Comparison of ENCODE assay signal across 10 mouse cellular contexts in the genomic region with DNA sequence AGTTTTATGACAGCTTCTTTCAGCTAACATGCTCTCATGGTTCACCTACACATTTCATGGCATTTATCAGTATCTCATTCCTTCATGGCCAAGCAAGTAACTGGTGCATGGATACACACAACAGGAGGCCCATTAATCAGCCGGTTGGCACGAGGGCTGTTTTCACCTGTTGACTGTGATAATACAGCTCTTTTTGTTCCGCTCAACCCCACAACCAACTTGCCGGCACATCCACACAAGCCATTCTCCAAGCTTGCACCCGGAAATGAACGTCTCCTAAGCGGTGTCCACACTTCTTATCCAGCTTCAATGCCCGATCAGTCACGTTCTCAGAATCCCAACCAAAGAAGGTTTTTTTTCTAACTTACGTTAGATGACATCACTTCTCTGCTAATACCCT. TPM values are rescaled to one million over a fixed set of nuclear protein-coding genes. Genes with fewer than 3 reads are reported as not detected.
DNase-seq lines count a peak whose midpoint lies in the region; ATAC-seq and TF ChIP-seq lines count a peak whose summit lies in the region.
"Had no signal": no experiment of that assay in that cellular context is flagged by ENCODE, and none has a peak within 500 bp of the region (broad histone marks: within the 10 kb centered on the region; RNA-seq: fewer than 3 reads in every experiment).

No protein-coding gene starts in this region.

- ATAC-seq in lung, postnatal 0 days: no peak
- ATAC-seq in limb, embryonic 13.5 days (ENCODE audit: low FRiP score, low read depth): no peak
- no peak for ATAC-seq in stomach, embryonic 14.5 days (ENCODE audit: insufficient number of reproducible peaks, insufficient read depth, low FRiP score, low read depth)
- ATAC-seq: activated CD4-positive, CD25-positive, alpha-beta regulatory T cell, adult 4 months had no signal

- H3K9ac ChIP-seq in lung, postnatal 0 days (replicated peaks; ENCODE audit: low read depth): no peak overlapping the region
- H3K9ac ChIP-seq in limb, embryonic 13.5 days: peak overlapping the region; percentile 61; the same call in 1 of the 2 replicates
- H3K9ac ChIP-seq in stomach, embryonic 14.5 days (replicated peaks; ENCODE audit: low read depth, low read length): no peak overlapping the region

- peak; percentile 58 for DNase-seq in cerebellum, adult 9-11 months
- no peak for DNase-seq in cerebellum, adult 11 months
- no peak for DNase-seq in lung, postnatal 0 days (ENCODE audit: low spot score)
- no peak for DNase-seq in lung, postnatal 14 days
- DNase-seq in spleen, postnatal 36 days (ENCODE audit: low spot score in 2 of 2): no peak
- DNase-seq in adrenal gland, postnatal 25 days: no peak

- H3K36me3 ChIP-seq in lung, postnatal 0 days (ENCODE audit: insufficient read depth, low read length): no peaks in the 10 kb centered on the region
- H3K36me3 ChIP-seq in limb, embryonic 13.5 days: peaks cover 4% of the 10 kb centered on the region; the same call in 1 of the 2 replicates
- no peaks in the 10 kb centered on the region for H3K36me3 ChIP-seq in stomach, embryonic 14.5 days (ENCODE audit: control insufficient read depth, insufficient read depth, low read length)

- peaks cover 10% of the 10 kb centered on the region; the same call in 1 of the 2 replicates for H3K4me1 ChIP-seq in lung, postnatal 0 days (ENCODE audit: insufficient read depth, low read depth, low read length)
- peaks cover 16% of the 10 kb centered on the region for H3K4me1 ChIP-seq in limb, embryonic 13.5 days
- peaks cover 7% of the 10 kb centered on the region; the same call in 1 of the 2 replicates for H3K4me1 ChIP-seq in stomach, embryonic 14.5 days (ENCODE audit: control insufficient read depth, insufficient read depth, low read length)

- no peak for TF ChIP-seq CTCF in lung, postnatal 0 days (IDR thresholded peaks at IDR 0.05)

- no peaks in the 10 kb centered on the region for H3K27me3 ChIP-seq in lung, postnatal 0 days (replicated peaks; ENCODE audit: insufficient read depth, low read length)
- no peaks in the 10 kb centered on the region for H3K27me3 ChIP-seq in limb, embryonic 13.5 days
- H3K27me3 ChIP-seq in stomach, embryonic 14.5 days (ENCODE audit: control insufficient read depth, insufficient read depth, low read length): no peaks in the 10 kb centered on the region

- peak overlapping the region; percentile 94; the same call in 1 of the 2 replicates for H3K4me3 ChIP-seq in lung, postnatal 0 days (ENCODE audit: low read depth, low read length)
- H3K4me3 ChIP-seq in limb, embryonic 13.5 days: peak overlapping the region; percentile 90
- no peak overlapping the region for H3K4me3 ChIP-seq in stomach, embryonic 14.5 days (ENCODE audit: low read depth, low read length)

- no peak for TF ChIP-seq EP300 in lung, postnatal 0 days (IDR thresholded peaks at IDR 0.05)

- 0 out of 2 replicates have a peak overlapping the region, but pooled peaks have one; percentile 74 for H3K27ac ChIP-seq in lung, postnatal 0 days (ENCODE audit: low read length)
- H3K27ac ChIP-seq in limb, embryonic 13.5 days: no peak overlapping the region
- H3K27ac ChIP-seq in stomach, embryonic 14.5 days (ENCODE audit: low read length): no peak overlapping the region

- H3K4me2 ChIP-seq in lung, postnatal 0 days (replicated peaks; ENCODE audit: low read depth, low read length): peak overlapping the region; percentile 94
- peak overlapping the region; percentile 97 for H3K4me2 ChIP-seq in limb, embryonic 13.5 days (replicated peaks)
- H3K4me2 ChIP-seq in stomach, embryonic 14.5 days (replicated peaks; ENCODE audit: low read depth, low read length): peak overlapping the region; percentile 97

- 83% methylated on average over 10 of the region's 10 CpGs for WGBS in lung, postnatal 0 days
- 85% methylated on average over 10 of the region's 10 CpGs for WGBS in limb, embryonic 13.5 days
- 83% methylated on average over 10 of the region's 10 CpGs for WGBS in stomach, embryonic 14.5 days

- no peaks in the 10 kb centered on the region for H3K9me3 ChIP-seq in lung, postnatal 0 days (ENCODE audit: low read length)
- H3K9me3 ChIP-seq in limb, embryonic 13.5 days: no peaks in the 10 kb centered on the region
- no peaks in the 10 kb centered on the region for H3K9me3 ChIP-seq in stomach, embryonic 14.5 days (ENCODE audit: control insufficient read depth, low read depth, low read length)

RNA-seq across cellular contexts. Expression of a gene that starts 2.1 kb away (rescaled TPM):
- polyA plus RNA-seq in lung, postnatal 0 days (2015; fragmentation: Nextera tagmentation; extraction: Ambion mirVana): 28.8 and 29.4 TPM in 2 replicates
- polyA plus RNA-seq in limb, embryonic 13.5 days (2015; fragmentation: Nextera tagmentation; extraction: Ambion mirVana): 37.7 and 39.4 TPM in 2 replicates
- 23.3 and 25.1 TPM in 2 replicates for polyA plus RNA-seq in stomach, embryonic 14.5 days (2014; fragmentation: Nextera tagmentation; extraction: Ambion mirVana)
- 6.9 and 11.8 TPM in 2 replicates for total RNA-seq in adrenal gland, postnatal 25 days (2021)

RNA-seq across cellular contexts. Expression of a gene that starts 54.9 kb away (rescaled TPM):
- 7.2 and 7.3 TPM in 2 replicates for polyA plus RNA-seq in lung, postnatal 0 days (2015; fragmentation: Nextera tagmentation; extraction: Ambion mirVana)
- polyA plus RNA-seq in limb, embryonic 13.5 days (2015; fragmentation: Nextera tagmentation; extraction: Ambion mirVana): 23.7 and 24.3 TPM in 2 replicates
- polyA plus RNA-seq in stomach, embryonic 14.5 days (2014; fragmentation: Nextera tagmentation; extraction: Ambion mirVana): 14.8 and 16.8 TPM in 2 replicates
- total RNA-seq in adrenal gland, postnatal 25 days (2021): 3.9 and 9.1 TPM in 2 replicates
- polyA plus RNA-seq: erythroblast, embryonic 14.5 days had no signal
